Mouse (Mus musculus) intestine, embryonic 14.5 days (tissue): ENCODE data around the gene Slc25a15. TPM values are rescaled to one million over a fixed set of nuclear protein-coding genes. Genes with fewer than 3 reads are reported as not detected.

Experiments used
- ATAC-seq: fragments of 200-750 bp; cut with Nextera tagmentation; replicated peaks from 2 replicates; pipeline ENCODE4 v1.8.0; 2017; ENCODE audit warnings: low read depth, moderate number of reproducible peaks, moderate TSS enrichment, moderate library complexity; ENCODE audit not compliant: low FRiP score, low TSS enrichment
- DNase-seq: peaks from one replicate; pipeline ENCODE4 v3.0.0-alpha.2; 2018; ENCODE audit warnings: low spot score
- H3K27ac ChIP-seq: fragments of 300-500 bp; sonication (generic); 2 replicates; pipeline ENCODE4 v1.5.1; 2014; ENCODE audit warnings: low read depth, mild to moderate bottlenecking, control low read depth
- H3K27me3 ChIP-seq: fragments of 300-500 bp; sonication (generic); replicated peaks from 2 replicates; pipeline ENCODE4 v1.6.1; 2014; ENCODE audit warnings: low read length, control low read depth; ENCODE audit not compliant: control insufficient read depth, insufficient read depth
- H3K36me3 ChIP-seq: fragments of 300-500 bp; sonication (generic); 2 replicates; pipeline ENCODE4 v1.6.1; 2014; ENCODE audit warnings: low read length, control low read depth; ENCODE audit not compliant: control insufficient read depth, insufficient read depth
- H3K4me1 ChIP-seq: fragments of 300-500 bp; sonication (generic); replicated peaks from 2 replicates; pipeline ENCODE4 v1.6.1; 2014; ENCODE audit warnings: low read length, control low read depth, mixed read lengths; ENCODE audit not compliant: control insufficient read depth, insufficient read depth
- H3K4me2 ChIP-seq: fragments of 300-500 bp; sonication (generic); 2 replicates; pipeline ENCODE4 v1.6.1; 2014; ENCODE audit warnings: low read length
- H3K4me3 ChIP-seq: fragments of 300-500 bp; sonication (generic); 2 replicates; pipeline ENCODE4 v1.5.1; 2014; ENCODE audit warnings: low read depth, low read length, control low read depth, mixed read lengths
- H3K9ac ChIP-seq: fragments of 300-500 bp; sonication (generic); 2 replicates; pipeline ENCODE4 v1.6.1; 2014; ENCODE audit warnings: mild to moderate bottlenecking, low read length
- H3K9me3 ChIP-seq: fragments of 300-500 bp; sonication (generic); 2 replicates; pipeline ENCODE4 v1.6.1; 2016; ENCODE audit warnings: low read length, control low read depth; ENCODE audit not compliant: control insufficient read depth
- WGBS: fragments of 180-500 bp; shearing (Covaris S2); extraction: QIAGEN DNeasy Blood & Tissue Kit; methylation state at CpG from one replicate; pipeline ENCODE4 v1.1.7; 2014; 5-methylcytosine and 5-hydroxymethylcytosine counted together
- polyA plus RNA-seq: library from polyadenylated mRNA; unstranded; fragments of >200 nt; fragmentation: Nextera tagmentation; extraction: Ambion mirVana; gene quantifications from 2 replicates; pipeline ENCODE4 v1.2.1, GENCODE M21; 2014

Slc25a15 gene
- polyA plus RNA-seq, 1 experiment from 2014 or later: 53.8 TPM

DNA sequence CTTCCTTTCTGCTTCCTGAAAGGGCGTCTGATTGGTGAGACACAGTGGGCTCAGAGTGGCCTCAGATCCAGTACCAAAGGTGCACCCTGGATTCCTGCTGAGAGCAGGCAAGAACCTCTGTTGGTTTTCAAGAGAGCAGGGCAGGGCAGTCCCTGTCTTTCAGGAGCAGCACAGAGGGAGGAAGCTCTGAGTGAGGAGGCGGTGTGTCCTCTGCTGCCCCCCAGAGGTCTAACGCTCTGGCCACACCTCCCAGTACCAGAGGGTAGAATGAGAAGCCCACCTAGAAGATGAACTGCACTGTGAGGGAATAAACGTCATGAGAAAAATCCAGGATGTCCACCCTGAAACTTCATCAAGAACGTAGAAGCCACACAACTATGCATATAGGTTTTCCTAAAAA lies 21.5 kb downstream of the Slc25a15 start:
- no peaks in the 10 kb centered on the region for H3K9me3 ChIP-seq
- ATAC-seq: 0 out of 2 replicates have a peak, but pooled peaks have one; percentile 68
- WGBS: 43% methylated on average over 5 of the region's 5 CpGs
- H3K4me1 ChIP-seq: no peaks in the 10 kb centered on the region
- H3K36me3 ChIP-seq: peaks cover 54% of the 10 kb centered on the region
- no peak overlapping the region for H3K4me3 ChIP-seq
- H3K4me2 ChIP-seq: no peak overlapping the region
- H3K27me3 ChIP-seq: no peaks in the 10 kb centered on the region
- H3K27ac ChIP-seq: no peak overlapping the region
- no peak overlapping the region for H3K9ac ChIP-seq
- DNase-seq: peak; percentile 66

GRCm38 (mm10) chr8:22376311-22376710 lies 22.1 kb downstream of the Slc25a15 start:
- Histone ChIP-seq H3K4me1 (no peaks in the 10 kb centered on the region), H3K4me3 (no peak overlapping the region), H3K9ac (no peak overlapping the region), H3K27me3 (no peaks in the 10 kb centered on the region), H3K4me2 (no peak overlapping the region), H3K27ac (no peak overlapping the region), H3K9me3 (no peaks in the 10 kb centered on the region), H3K36me3 (peaks cover 48% of the 10 kb centered on the region)
- 94% methylated on average over 5 of the region's 5 CpGs for WGBS
- no peak for DNase-seq
- no peak for ATAC-seq

DNA sequence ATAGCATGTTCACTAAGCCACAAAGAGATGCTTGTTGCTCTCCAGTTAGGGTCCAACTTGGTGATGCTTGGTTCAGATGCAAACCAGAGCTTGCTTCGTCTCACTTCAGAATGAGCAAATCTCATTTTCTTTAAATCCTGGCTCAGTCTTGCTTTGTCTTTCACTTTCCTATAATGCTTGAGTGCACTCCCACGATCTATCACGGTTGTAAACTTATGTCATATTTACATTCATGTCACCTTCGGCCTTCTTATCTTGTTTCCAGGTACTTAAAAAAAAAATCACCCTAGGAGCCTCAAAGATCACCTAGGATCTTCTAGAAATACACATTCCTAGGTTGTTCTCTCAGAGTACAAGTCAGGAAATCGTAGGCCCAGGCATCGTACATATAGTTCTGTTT lies 38.5 kb downstream of the Slc25a15 start:
- no peaks in the 10 kb centered on the region for H3K27me3 ChIP-seq
- 65% methylated on average over 6 of the region's 6 CpGs for WGBS
- DNase-seq (no peak), ATAC-seq (no peak)
- no peak overlapping the region for H3K4me2 ChIP-seq
- H3K27ac ChIP-seq: no peak overlapping the region
- H3K9ac ChIP-seq: no peak overlapping the region
- no peaks in the 10 kb centered on the region for H3K36me3 ChIP-seq
- H3K9me3 ChIP-seq: no peaks in the 10 kb centered on the region
- H3K4me3 ChIP-seq: no peak overlapping the region
- 0 out of 2 replicates have a peak, but pooled peaks cover 3% of the 10 kb centered on the region for H3K4me1 ChIP-seq

- H3K36me3 ChIP-seq: no peaks in the 10 kb centered on the region
- ATAC-seq (no peak), DNase-seq (no peak)
- H3K27me3 ChIP-seq: no peaks in the 10 kb centered on the region
- H3K4me3 ChIP-seq: no peak overlapping the region
- no peak overlapping the region for H3K4me2 ChIP-seq
- H3K9ac ChIP-seq: no peak overlapping the region
- 0 out of 2 replicates have a peak, but pooled peaks cover 3% of the 10 kb centered on the region for H3K4me1 ChIP-seq
- no peak overlapping the region for H3K27ac ChIP-seq
- H3K9me3 ChIP-seq: no peaks in the 10 kb centered on the region
- 77% methylated on average over 6 of the region's 6 CpGs for WGBS
Measured at GRCm38 (mm10) chr8:22359359-22359758, 39.0 kb downstream of the Slc25a15 start.

DNA sequence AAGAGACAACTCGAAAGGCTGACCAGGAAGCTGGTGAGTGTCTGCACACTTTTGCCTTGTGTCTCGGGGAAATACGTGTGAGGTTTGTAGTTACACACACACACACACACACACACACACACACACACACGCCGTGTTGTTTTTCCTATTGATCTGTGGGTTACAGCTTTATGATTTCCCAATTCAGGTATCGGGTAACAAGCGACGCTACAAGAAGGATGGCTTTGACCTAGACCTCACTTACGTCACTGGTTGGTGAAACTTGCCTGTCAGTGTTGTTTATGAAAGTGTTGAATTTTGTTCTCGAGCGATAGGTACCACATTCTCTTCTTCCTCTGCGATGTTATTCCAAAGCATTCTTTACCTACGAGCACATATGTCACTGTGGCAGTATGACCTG lies 63.0 kb downstream of the Slc25a15 start:
- 72% methylated on average over 13 of the region's 13 CpGs for WGBS
- ATAC-seq (no peak), DNase-seq (no peak)
- Histone ChIP-seq H3K36me3 (no peaks in the 10 kb centered on the region), H3K4me1 (no peaks in the 10 kb centered on the region), H3K27ac (no peak overlapping the region), H3K27me3 (no peaks in the 10 kb centered on the region), H3K4me3 (no peak overlapping the region), H3K9ac (no peak overlapping the region), H3K9me3 (no peaks in the 10 kb centered on the region), H3K4me2 (no peak overlapping the region)

Other genes with a start within 250 kb of the Slc25a15 start
- gene Nek3, start 232.2 kb downstream of the Slc25a15 start, polyA plus RNA-seq: 4.4 and 5.6 TPM in 2 replicates
- 50.9 and 54.9 TPM in 2 replicates for gene Ckap2, start 212.8 kb downstream of the Slc25a15 start, polyA plus RNA-seq
- gene Vps36, start 205.8 kb downstream of the Slc25a15 start, polyA plus RNA-seq: 41.3 and 47.6 TPM in 2 replicates
- 9.1 TPM in 2 replicates for gene Thsd1, start 171.3 kb downstream of the Slc25a15 start, polyA plus RNA-seq
- not detected in 2 replicates for gene Tpte, start 115.2 kb downstream of the Slc25a15 start, polyA plus RNA-seq
- gene Mrps31, start 12.8 kb upstream of the Slc25a15 start, polyA plus RNA-seq: 59.8 and 62.0 TPM in 2 replicates